Mouse (Mus musculus): ENCODE data around the gene Anxa1.

DNA sequence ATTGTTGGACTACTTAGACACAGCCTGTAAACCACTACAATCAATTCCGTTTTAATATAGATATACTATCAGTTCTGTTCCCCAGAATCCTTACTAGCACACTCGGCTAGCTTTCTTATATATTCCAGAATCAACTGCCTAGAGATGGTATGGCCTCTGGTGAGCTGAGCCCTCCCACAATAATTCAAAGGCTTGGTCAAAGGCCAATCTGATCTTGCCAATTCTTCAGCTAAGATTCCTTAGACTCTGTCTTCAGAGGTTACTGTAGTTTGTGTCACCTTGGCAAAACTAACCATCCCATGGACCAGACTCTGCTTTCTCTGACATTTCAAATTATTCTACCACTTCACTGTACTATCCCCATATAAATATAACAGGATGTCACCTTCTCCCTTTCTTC is 25.4 kb downstream of the Anxa1 start:
- no peak for TF ChIP-seq RCOR1 (IDR thresholded peaks at IDR 0.05; ENCODE audit: low read depth, low read length)
- TF ChIP-seq CTCF (IDR thresholded peaks at IDR 0.05 in 2 of 3, conservative IDR thresholded peaks at IDR 0.05 in 1 of 3; ENCODE audit: control insufficient read depth in 1 of 3, insufficient read depth in 1 of 3, low read depth in 2 of 3, low read length in 3 of 3, poor library complexity in 1 of 3, severe bottlenecking in 1 of 3): no peak
- TF ChIP-seq TBP (IDR thresholded peaks at IDR 0.05; ENCODE audit: low read depth, low read length): no peak
- TF ChIP-seq USF1 (IDR thresholded peaks at IDR 0.05; ENCODE audit: low read depth, low read length): no peak
- TF ChIP-seq UBTF (IDR thresholded peaks at IDR 0.05; ENCODE audit: borderline replicate concordance, insufficient read depth, low read depth, low read length): no peak
- no peak for TF ChIP-seq MAZ (IDR thresholded peaks at IDR 0.05; ENCODE audit: low read depth, low read length)
- TF ChIP-seq CHD1 (IDR thresholded peaks at IDR 0.05; ENCODE audit: low read depth, low read length): no peak
- TF ChIP-seq POLR2A (IDR thresholded peaks at IDR 0.05; ENCODE audit: control insufficient read depth in 1 of 2, insufficient read depth in 1 of 2, low read depth in 1 of 2, low read length in 2 of 2, poor library complexity in 1 of 2): no peak
- TF ChIP-seq ZC3H11A (IDR thresholded peaks at IDR 0.05; ENCODE audit: low read depth, low read length): no peak
- no peak for TF ChIP-seq ZKSCAN1 (IDR thresholded peaks at IDR 0.05; ENCODE audit: low read depth, low read length)
- no peak for TF ChIP-seq HCFC1 (IDR thresholded peaks at IDR 0.05; ENCODE audit: low read depth, low read length)
- no peak for TF ChIP-seq USF2 (IDR thresholded peaks at IDR 0.05; ENCODE audit: borderline replicate concordance in 1 of 2, insufficient read depth in 1 of 2, low read depth in 1 of 2, low read length in 2 of 2)
- TF ChIP-seq EP300 (IDR thresholded peaks at IDR 0.05; ENCODE audit: low read depth in 1 of 2, low read length in 2 of 2): no peak
